Mouse (Mus musculus) left cerebral cortex, adult 2 months (tissue): ENCODE measurements around the gene Prdx2. TPM values are rescaled to one million over a fixed set of nuclear protein-coding genes. Genes with fewer than 3 reads are reported as not detected.

ENCODE experiments used
- DNase-seq, 2 experiments: peaks; one replicate each; pipeline ENCODE4 v3.0.0; 2021 to 2022; ENCODE audit warnings: low spot score in 2 of 2, mixed read lengths in 1 of 2; ENCODE audit errors: extremely low spot score in 1 of 2
- H3K27ac ChIP-seq: fragments of 200-600 bp; 2 replicates; pipeline ENCODE4 v1.8.1; 2022
- H3K4me3 ChIP-seq: fragments of 200-600 bp; 2 replicates; pipeline ENCODE4 v1.8.1; 2022
- CTCF ChIP-seq: fragments of 200-600 bp; IDR thresholded peaks from 2 replicates; pipeline ENCODE4 v1.8.1; 2022; ENCODE audit warnings: antibody characterized with exemption, mild to moderate bottlenecking, moderate library complexity
- intact Hi-C: fragments of 180-260 bp; cut with DNase I; formaldehyde crosslinking; loops from one replicate; pipeline ENCODE4 v1.15.1; 2025
- total RNA-seq, 2 experiments: library from RNA; stranded (reverse); gene quantifications; 2 replicates each; pipeline ENCODE4 v1.2.3; 2021

Gene Prdx2
- total RNA-seq, 2 experiments from 2014 or later: 319 to 333 TPM

DNA sequence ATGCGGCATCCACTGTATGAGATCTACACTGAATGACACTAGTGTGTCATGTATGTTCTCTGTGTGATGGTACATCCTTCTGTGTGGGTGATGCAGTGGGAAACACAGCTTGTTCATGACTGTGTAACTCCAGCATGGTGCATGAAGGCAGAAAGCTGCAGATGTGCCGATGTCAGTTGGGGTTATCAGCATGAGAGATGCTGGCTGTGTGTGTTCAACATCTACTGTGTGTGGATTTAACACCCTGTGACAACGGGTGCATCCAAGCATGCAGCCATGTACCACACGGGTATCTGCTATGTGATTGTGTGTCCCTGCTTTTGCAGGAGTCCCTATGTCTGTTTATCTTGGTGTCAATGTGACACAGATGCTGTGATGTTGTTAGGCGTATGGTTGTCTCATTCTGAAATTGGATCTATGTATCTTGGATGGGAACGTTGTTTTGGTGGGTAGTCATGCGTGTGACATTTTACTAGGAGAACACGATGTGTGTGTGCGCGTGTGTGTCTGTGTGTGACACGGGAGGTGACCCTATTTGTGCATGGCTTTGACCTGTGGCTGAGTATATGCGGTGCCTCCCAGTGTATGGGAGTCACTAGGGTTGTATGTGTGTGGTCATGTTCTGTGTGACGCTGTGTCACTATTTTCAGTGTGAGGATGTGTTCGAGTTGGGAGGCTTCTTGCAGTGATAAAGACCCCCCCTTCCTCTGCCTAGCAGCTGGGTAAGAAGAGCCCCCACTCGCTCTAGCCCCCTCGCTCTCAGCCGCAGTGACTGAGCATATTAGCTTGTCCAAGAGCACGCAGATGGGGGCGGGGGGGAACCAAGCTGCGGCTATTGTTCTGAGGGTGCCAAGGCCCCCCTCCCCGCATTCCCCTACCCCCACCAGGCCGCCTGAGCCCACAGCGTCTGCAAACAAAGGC is 33.1 kb upstream of the Prdx2 start:
- no peak for TF ChIP-seq CTCF
- peak overlapping the region; percentile 91 for H3K27ac ChIP-seq
- DNase-seq: no peak
- H3K4me3 ChIP-seq: peak overlapping the region; percentile 89
- intact Hi-C loops: no loop called here

DNA sequence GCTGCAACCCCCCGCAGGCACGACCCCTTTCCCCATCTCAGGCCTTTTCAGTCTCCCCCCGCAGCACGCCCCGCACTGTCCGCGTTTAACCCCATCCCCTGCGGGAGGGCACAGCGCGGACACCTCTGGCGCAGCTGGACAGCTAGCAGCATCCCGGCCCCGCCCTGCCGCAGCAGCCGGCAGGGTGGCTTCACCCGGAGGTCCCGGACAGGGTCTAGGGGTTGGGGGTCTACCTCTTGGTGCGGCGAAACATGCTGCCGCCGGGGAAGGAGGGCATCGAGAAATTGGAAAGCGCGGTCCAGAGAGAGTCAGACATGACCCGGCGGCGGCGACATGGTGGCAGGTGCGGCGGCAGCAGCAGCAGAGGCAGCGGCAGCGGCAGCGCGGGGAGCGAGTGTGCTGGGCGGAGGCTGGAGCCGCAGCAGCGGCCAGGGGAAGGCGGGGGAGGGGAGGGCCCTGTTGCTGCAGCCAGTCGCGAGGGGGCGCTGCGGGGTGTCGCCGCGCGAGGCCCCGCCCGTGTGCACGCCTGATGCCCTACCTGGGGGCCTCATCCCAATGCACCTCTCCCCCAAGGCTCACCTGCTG is 32.3 kb upstream of the Prdx2 start, which contains the start of gene Mast1:
Gene Mast1 (minus strand): TSS at position 398 of the 585 bp plus-strand sequence.
- H3K4me3 ChIP-seq: peak within 1 kb of the TSS; percentile 89
- peak; percentile 81 to 84 for DNase-seq
- intact Hi-C loops: no loop called here
- H3K27ac ChIP-seq: peak within 1 kb of the TSS; percentile 91
- peak; percentile 85 for TF ChIP-seq CTCF

DNA sequence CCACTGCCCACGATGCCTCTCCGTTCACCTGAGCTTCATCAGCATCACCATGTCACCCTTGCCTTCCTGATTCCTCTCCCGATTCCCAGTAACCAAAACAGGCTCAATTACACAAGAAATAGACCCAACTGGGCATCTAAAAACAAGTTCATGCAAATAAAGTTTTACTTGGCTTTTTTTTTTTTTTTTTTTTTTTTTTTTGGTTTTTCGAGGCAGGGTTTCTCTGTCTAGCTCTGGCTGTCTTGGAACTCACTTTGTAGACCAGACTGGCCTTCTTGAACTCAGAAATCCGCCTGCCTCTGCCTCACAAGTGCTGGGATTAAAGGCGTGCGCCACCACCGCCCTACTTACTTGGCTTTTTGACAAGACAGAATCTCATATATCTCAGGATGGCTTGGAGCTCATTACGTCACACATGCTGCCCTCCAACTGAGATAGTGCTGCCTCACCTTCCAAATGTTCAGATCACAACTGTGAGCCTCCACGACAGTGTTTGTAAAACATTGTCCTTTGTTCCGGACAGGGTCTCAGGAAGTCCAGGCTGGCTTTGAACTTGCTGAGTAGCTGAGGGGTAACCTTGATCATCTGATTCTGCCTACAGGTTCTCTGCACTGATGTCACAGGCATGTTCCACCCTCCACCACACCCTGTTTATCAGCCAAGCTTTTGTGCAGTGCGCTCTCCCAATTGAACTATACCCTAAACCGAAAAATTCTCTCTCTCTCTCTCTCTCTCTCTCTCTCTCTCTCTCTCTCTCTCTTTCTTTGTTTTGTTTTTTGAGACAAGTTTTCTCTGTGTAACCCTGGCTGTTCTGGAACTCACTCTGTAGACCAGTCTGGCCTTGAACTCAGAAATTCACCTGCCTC is 31.5 kb upstream of the Prdx2 start:
- DNase-seq: no peak
- no peak for TF ChIP-seq CTCF
- Histone ChIP-seq H3K27ac (no peak overlapping the region), H3K4me3 (peak overlapping the region; percentile 89)
- intact Hi-C loops: no loop called here

DNA sequence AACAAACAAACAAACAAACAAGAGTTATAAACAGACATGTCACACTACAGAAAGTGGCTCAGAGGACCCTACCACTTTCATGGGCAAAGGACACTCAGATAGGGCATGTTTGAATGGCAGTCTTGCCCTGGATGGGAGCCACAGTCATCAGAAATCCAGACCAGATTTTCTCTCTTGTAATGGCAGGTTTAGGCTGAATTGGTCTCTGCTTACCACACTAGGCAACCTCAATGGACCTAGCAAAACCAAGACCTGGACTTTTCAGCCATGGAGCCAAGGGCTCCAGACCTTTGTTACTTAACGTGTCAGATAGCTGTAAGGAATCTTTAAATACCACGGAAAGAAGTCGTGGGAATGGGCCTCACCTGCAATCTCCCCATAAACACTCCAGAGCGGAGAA is 25.7 kb upstream of the Prdx2 start:
- intact Hi-C loops: no loop called here
- no peak for DNase-seq
- Histone ChIP-seq H3K27ac (no peak overlapping the region), H3K4me3 (no peak overlapping the region)
- TF ChIP-seq CTCF: no peak

DNA sequence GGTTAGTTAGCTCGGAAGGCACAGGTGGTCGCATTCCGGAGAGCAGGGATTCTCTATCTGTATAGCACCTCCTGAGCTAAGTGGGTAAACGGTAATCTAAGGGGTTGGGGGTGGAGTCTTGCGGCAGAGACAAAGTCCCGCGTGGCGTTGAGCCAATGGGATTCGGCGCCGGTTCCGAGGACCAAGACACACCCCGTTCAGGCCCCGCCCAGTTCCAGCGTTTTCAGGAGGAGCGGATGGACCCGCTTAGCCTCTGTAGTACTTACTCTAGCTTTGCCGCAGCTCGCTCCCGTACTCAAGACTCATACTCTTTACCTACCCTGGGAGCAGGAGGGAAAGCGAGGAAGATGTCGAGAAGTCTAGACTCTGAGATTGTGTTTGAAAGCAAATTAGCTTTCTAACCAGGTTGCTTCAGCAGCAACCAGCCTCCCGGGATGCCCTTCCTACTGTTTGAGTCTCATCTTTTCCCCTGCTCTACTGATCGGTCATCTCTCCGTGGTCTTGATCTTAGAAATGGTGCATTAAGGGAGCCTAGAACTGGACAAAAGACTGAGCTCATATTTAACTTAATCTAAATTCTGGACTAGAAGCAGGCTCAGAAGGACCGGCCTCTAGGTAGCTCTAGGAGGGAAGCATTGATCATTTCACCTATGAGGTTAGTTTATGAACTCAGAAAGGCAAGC is 24.8 kb upstream of the Prdx2 start:
- no peak for TF ChIP-seq CTCF
- DNase-seq: peak; percentile 70 to 78
- H3K4me3 ChIP-seq: peak overlapping the region; percentile 35
- intact Hi-C loops: no loop called here
- H3K27ac ChIP-seq: peak overlapping the region; percentile 8

DNA sequence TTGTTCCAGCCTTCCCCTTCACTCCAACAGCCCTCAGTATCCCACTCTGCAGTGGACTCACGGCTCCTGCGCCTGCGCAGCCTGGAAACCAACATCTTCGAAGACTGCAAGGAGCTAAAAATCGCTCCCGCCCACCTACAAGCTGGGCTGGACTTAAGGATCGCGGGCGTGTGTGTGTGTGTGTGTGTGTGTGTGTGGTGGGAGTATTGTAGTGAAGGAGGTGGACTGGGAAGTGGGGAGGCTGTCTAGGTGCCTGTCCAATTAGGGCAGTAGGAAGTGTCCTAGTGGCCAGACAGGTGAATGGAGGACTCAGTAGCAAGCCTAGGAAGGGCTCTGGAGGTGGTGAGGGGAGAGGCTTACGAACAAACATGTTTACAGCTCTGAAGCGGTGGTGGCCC is 24.2 kb upstream of the Prdx2 start:
- no peak for TF ChIP-seq CTCF
- Histone ChIP-seq H3K4me3 (peak overlapping the region; percentile 71), H3K27ac (peak overlapping the region; percentile 83)
- intact Hi-C loops: no loop called here
- DNase-seq: peak; percentile 69 to 78

DNA sequence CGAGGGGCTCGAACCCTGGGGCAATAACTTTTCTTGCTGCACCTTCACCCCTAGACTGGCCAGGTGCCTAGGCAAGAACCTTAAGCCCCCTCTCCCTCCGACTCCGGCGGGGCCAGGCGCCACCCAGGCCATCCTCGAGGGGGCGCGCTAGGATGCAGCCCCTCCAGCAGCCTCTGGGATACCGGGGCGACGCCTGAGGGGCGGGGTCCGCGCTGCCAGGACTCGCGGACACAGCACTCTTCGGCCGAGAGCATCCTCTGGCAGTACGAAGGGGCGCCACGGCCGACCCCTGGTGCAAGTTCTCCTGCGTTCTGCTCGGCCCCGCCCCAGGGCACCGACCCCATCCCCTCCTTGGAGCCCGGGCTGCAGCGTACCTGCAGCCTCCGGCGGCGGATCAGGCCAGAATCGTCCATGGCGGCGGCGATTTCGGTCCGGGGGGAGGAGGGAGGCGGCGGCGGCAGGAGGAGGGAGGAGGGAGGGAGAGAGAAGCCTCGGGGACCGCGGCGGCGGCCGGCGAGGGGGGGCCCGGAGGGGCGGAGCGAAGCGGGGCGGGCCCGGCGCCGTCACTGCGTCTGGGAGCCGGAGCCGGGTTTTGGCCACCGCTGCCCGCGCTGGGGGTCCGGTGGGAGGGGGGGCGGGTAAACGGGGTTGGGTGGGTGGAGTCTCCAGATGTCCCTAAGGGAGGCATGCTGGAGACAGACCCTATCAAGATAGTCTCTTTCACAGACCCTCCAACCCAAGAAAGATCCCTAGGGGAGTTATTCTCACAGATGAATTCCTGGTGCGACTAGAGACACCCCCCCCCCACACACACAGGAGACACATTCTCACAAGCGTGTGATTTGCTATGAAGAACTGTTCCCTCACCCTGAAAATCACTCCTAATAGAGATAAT is 23.5 kb upstream of the Prdx2 start:
- peak in 1 of 2 experiments; percentile 51 for DNase-seq
- peak overlapping the region; percentile 71 for H3K4me3 ChIP-seq
- intact Hi-C loops: no loop called here
- peak; percentile 59 for TF ChIP-seq CTCF
- H3K27ac ChIP-seq: peak overlapping the region; percentile 83; the same call in 1 of the 2 replicates

DNA sequence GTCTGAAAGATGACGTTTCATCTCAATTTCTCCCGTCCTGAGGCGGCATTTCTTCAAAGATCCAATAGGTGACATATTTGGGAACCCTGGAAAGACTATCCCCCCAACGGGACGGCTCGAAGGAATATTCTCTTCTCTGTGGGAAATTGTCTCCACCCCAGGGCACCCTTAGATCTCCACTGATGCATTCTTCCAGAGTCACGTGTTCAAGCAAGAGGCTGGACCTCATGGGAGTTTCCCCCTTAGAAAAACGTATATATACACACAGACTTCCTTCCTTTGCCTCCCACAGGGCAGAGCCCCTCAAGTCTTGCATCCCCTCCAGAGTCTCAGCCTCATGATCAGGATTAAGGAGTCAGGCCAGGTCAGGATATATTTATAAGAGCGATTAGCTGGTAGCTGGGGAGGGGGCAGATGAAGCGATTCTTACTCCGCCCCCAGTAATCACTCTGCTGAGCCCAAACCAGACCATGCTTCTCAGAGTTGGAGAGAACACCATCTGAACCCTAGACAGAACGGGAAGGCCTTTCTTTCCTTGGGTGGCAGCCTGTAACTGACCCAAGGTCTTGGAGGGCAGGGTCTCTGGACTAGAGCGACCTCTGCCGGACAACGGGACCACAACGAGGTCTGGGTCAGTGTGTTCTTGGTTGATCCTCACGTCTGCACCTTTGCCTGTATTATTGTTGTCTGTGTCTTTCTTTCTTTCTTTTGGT is 22.7 kb upstream of the Prdx2 start, which contains the start of gene Rtbdn:
Gene Rtbdn (plus strand): TSS at position 464 of the 713 bp plus-strand sequence.
- peak within 1 kb of the TSS; percentile 71 for H3K4me3 ChIP-seq
- TF ChIP-seq CTCF: peak; percentile 29
- no peak for DNase-seq
- intact Hi-C loops: no loop called here
- H3K27ac ChIP-seq: peak within 1 kb of the TSS; percentile 83; the same call in 1 of the 2 replicates

DNA sequence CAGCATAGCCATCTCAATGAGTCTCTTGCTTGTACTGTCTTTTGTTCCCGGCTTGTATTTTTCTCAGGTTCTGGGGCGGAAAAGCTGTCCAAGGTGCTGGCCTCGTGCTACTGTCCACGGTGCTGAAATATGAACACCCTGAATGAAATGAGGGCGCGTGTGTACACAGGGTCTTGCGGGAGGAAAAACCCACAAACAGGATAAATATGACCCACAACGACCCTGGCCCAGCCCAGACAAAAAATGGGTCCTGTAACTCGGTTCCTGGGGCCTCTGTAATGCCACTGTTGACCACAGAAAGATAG is 22.2 kb upstream of the Prdx2 start:
- no peak for TF ChIP-seq CTCF
- intact Hi-C loops: no loop called here
- H3K4me3 ChIP-seq: no peak overlapping the region
- DNase-seq: no peak
- H3K27ac ChIP-seq: no peak overlapping the region

DNA sequence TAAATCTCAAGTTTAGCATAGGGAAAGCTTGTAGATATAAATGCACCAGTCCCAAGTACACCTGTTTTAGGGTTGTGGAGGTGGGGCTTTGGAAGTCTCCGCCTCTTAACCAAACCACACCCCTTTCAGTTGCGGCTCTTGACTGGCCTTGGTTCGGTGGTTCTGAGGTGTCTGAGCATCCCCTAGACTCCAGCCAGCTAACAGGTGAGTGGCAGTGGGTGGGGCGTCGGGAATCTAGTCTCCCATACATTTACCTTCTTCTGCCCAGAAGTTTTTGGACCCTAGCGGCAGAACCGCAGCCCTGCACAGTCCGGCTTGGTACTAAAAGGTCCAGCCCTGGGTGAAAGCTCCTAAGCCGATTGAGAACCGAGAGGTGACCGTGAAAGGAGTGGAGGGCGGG is 19.6 kb upstream of the Prdx2 start:
- Histone ChIP-seq H3K4me3 (no peak overlapping the region), H3K27ac (no peak overlapping the region)
- intact Hi-C loops: no loop called here
- no peak for DNase-seq
- no peak; the same call in 1 of the 2 replicates for TF ChIP-seq CTCF
